Mouse (Mus musculus): Measurements from ENCODE around the gene Slc22a23.

The Slc22a23 gene

GRCm38 (mm10) chr13:34269376-34269991 is 75.5 kb downstream of the Slc22a23 start:
- no peak for DNase-seq (ENCODE audit: low spot score in 2 of 2)

GRCm38 (mm10) chr13:34266942-34267660 is 77.9 kb downstream of the Slc22a23 start:
- DNase-seq (ENCODE audit: low spot score in 2 of 2): no peak

GRCm38 (mm10) chr13:34266067-34266466 is 78.9 kb downstream of the Slc22a23 start:
- DNase-seq (ENCODE audit: low spot score in 2 of 2): no peak

- no peak for DNase-seq (ENCODE audit: low spot score in 2 of 2)
These were observed 79.4 kb downstream of the Slc22a23 start for GRCm38 (mm10) chr13:34265576-34265975.

- no peak for DNase-seq (ENCODE audit: low spot score in 2 of 2)
These were observed 79.9 kb downstream of the Slc22a23 start for GRCm38 (mm10) chr13:34265022-34265565.

- DNase-seq (ENCODE audit: low spot score in 2 of 2): no peak
These were observed 80.5 kb downstream of the Slc22a23 start for GRCm38 (mm10) chr13:34264508-34264907.

GRCm38 (mm10) chr13:34258765-34259164 is 86.2 kb downstream of the Slc22a23 start:
- DNase-seq (ENCODE audit: low spot score in 2 of 2): no peak

- DNase-seq (ENCODE audit: low spot score in 2 of 2): no peak
These were observed 87.8 kb downstream of the Slc22a23 start for GRCm38 (mm10) chr13:34257177-34257576.

- no peak for DNase-seq (ENCODE audit: low spot score in 2 of 2)
These were observed 88.3 kb downstream of the Slc22a23 start for GRCm38 (mm10) chr13:34256676-34257075.

- DNase-seq (ENCODE audit: low spot score in 2 of 2): no peak
These were observed 89.7 kb downstream of the Slc22a23 start for GRCm38 (mm10) chr13:34255297-34255696.

- DNase-seq (ENCODE audit: low spot score in 2 of 2): peak in 1 of 2 experiments; percentile 48
These were observed 90.3 kb downstream of the Slc22a23 start for GRCm38 (mm10) chr13:34254691-34255090.

- DNase-seq (ENCODE audit: low spot score in 2 of 2): no peak
These were observed 91.2 kb downstream of the Slc22a23 start for GRCm38 (mm10) chr13:34253736-34254135.

GRCm38 (mm10) chr13:34248941-34249920 is 95.8 kb downstream of the Slc22a23 start:
- no peak for DNase-seq (ENCODE audit: low spot score in 2 of 2)

- no peak for DNase-seq (ENCODE audit: low spot score in 2 of 2)
These were observed 96.9 kb downstream of the Slc22a23 start for GRCm38 (mm10) chr13:34248107-34248506.

- DNase-seq (ENCODE audit: low spot score in 2 of 2): no peak
These were observed 98.2 kb downstream of the Slc22a23 start for GRCm38 (mm10) chr13:34246821-34247220.

- no peak for DNase-seq (ENCODE audit: low spot score in 2 of 2)
These were observed 99.8 kb downstream of the Slc22a23 start for GRCm38 (mm10) chr13:34245216-34245615.

- DNase-seq (ENCODE audit: low spot score in 2 of 2): no peak
These were observed 100.8 kb downstream of the Slc22a23 start for GRCm38 (mm10) chr13:34244186-34244585.

GRCm38 (mm10) chr13:34242211-34242610 is 102.8 kb downstream of the Slc22a23 start:
- DNase-seq (ENCODE audit: low spot score in 2 of 2): no peak

GRCm38 (mm10) chr13:34240087-34240428 is 104.9 kb downstream of the Slc22a23 start:
- DNase-seq (ENCODE audit: low spot score in 2 of 2): no peak

- no peak for DNase-seq (ENCODE audit: low spot score in 2 of 2)
These were observed 105.5 kb downstream of the Slc22a23 start for GRCm38 (mm10) chr13:34239371-34240086.

GRCm38 (mm10) chr13:34238646-34239290 is 106.2 kb downstream of the Slc22a23 start:
- no peak for DNase-seq (ENCODE audit: low spot score in 2 of 2)
